Mouse (Mus musculus) spleen, adult 12 weeks (tissue): ENCODE measurements around the gene Commd8.

ENCODE experiments used
- DNase-seq: peaks from one replicate; pipeline ENCODE4 v3.0.0; 2022; ENCODE audit warnings: low spot score

Commd8 gene

DNA sequence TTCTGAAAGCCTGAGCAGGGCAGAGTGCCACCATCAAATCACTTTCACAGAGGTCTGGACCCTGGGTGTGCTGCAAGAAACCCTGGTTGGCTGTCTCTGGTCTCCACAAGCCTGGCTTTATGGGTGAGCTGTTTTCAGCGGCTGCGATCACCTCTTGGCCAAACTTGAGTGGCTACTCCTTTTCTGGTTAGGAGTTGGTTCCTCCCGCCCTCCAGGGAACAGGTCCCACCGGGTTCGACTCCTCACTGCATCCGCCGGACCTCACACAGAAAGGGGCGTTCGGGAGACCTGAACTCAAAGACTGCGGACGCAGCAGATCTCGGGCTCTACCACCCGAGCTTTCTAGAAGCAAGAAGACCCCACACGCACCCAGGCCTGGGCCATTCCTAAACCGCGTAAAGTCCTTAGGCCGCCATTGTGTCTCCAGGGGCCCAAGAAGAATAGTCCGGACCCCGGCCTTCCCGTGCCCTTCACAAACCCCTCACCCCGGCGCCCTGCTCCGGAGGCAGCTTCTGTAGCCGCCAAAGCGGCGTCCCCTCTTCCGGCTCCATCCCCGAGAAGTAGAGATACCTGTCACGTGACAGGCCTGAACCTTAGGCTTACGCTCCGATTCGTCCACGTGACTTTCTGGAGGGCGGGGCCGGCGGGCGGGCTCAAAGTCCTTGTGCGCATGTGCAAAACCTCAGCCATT is at the start of gene Commd8:
Gene Commd8 (minus strand): TSS at position 596 of the 691 bp plus-strand sequence.
- DNase-seq: peak; percentile 93

DNA sequence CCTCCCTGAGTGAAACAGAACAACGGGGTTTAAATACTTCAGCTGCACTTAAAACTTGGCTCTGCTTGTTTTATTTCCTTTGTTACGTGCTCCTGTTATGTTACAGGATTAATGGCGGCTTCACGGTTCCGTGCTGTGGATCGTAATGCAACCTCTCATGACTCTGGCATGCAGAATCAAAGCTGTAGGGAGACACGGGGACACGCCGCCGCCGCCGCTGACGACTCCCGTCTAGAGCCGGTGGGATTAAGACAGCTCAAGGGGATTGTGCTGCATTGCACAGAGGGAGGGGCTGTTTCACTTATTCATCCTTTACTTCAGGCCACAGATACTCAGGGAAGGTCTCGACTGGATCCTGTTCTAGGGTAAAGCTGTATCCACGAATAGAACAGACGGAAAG is 43.8 kb upstream of the Commd8 start:
- no peak for DNase-seq

DNA sequence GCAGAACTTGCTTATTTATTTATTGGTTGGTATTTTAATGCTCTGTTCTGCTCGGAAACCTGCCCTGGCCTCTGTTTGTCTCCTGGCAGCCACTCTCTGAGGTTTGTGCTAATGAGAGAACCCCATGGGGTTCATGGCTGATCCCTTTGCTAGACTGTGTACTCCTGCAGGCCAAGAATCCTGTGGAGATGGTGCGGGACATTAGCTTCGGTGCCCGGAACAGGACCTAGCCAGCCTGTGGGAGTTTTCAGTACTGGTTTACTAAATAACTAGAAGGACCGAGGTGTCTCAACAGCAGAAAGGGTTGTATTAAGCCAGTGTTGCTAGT is 42.8 kb upstream of the Commd8 start:
- DNase-seq: no peak

DNA sequence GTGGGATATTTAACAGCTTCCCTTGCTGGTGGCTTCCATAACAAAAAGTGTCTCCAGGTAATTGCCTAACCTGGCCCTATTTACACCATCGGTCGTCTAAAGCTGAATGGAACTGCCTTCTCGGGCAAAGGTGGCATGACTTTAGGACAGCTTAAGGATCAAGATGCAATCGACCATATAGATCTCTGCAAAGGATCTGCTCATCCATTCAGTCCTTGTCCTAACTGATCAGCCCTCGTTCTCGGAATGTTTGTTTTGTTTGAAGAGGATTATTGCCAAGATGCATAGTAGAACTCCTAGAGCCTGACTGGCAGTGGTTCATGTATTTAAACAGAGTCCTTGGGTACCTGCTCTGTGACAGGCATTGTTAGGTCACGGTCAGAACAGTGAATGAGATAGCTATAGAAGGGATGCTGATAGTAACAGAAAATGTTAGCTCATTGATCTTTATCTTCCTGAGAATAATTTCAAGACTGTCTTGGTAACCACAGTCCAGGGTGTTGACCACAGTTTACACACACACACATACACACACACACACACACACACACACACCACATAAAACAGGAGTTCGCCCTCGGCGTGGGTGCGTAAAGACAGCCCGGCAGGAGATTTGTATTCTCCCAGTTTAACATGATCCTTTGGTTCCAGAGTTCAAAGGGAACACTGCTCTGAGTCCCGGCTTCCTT is 42.3 kb upstream of the Commd8 start:
- no peak for DNase-seq

DNA sequence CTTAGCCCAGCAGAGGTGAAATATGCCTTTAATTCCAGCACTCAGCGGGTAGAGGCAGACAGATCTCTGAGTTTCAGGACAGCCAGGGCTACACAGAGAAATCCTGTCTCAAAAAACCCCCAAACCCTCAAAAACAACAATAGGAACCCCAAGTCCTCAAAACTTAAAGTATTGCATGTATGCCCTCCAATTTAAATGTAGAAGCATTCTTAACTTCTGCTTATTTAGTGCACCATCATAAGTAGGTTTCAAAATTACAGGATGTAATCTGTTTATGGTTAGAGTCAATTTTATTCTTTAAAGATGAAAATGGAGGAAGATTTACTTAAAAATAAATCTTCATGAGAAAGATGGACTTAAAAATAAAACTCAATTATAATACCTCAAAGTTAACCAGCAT is 40.5 kb upstream of the Commd8 start:
- DNase-seq: no peak

DNA sequence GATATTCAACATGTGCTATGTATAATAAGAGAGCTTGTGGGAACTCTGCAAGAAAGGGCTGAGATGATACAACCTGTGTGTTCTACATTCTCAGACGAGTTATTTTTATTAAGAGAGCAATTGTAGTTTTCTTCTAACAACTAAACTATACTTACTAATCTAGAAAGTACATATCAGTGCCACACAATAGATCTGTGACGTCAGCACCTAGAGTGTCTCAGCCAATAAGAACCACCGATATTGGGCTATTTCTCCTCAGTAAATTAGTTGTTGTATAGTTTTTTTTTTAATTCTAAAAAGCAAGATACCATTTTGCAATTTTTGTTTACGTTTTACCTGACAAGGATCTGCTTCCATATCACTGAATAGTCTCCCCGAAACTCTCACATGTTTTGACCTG is 37.3 kb upstream of the Commd8 start:
- DNase-seq: no peak

DNA sequence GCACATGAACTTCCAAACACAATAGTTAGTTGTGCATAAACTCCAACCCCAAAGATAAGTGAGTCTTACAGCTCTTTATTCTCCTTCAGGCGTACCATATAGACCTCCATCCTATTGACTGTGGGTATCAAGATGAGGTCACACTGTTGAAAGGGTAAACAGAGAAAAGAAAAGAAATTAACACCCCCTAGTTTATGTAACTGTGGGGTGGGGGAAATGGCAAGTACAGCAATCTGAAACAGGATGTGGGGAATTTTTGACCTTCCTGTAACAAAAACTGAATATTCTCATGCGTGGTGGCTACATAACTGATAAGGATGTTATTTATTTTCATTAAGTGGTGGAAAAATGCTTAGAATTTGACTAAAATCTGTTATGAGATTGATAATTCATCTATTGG is 36.5 kb upstream of the Commd8 start:
- no peak for DNase-seq

DNA sequence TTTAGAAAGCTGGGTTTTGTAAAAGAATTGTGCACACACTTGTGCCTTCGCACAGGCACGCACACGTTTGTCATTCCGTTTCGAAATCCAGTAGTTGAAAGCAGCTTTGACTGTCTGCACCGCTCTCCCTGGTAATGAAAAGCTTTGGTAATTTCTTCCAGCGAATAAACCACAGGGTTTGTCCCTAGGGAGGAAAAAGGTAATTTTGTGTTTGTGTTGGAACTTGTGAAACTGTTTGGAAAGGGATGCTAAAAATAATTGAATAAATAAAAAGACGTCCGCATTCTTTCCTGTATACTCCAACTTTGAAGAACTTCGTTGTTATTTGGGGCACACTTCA is 35.7 kb upstream of the Commd8 start:
- DNase-seq: no peak

DNA sequence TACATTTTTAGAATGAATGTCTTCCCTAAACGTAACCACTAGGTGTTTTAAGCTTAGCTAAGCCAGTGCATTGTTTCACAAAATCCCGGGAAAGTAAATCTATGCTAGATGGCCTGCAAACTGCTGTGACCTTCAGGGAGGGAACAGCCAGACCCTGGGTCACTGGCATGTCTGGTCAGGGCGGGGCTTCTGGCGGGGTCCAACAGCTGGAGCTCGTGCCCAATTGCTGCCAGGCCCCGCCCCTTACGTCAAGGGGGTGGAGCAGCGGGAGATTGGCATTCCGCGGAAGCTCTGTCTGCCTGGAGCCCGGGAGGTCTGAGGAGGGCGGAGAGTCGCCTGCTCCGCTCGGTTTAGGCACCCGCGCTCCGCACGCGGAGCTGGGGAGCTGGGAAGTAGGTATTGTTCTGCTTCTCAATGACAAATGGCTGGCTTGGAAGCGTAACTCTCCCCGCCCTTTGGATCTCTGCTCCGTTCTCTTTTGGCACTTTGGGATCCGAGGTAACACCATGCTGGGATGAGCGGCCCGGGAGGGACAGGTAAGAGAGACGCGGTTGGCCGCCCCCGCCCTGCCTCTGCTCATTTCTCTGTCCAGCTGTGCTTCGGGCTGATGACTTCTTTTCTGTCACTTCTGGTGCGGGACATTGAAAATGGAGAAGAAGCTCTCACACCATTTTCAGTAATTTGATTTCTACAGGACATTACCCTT is 35.2 kb upstream of the Commd8 start:
- DNase-seq: peak; percentile 89

DNA sequence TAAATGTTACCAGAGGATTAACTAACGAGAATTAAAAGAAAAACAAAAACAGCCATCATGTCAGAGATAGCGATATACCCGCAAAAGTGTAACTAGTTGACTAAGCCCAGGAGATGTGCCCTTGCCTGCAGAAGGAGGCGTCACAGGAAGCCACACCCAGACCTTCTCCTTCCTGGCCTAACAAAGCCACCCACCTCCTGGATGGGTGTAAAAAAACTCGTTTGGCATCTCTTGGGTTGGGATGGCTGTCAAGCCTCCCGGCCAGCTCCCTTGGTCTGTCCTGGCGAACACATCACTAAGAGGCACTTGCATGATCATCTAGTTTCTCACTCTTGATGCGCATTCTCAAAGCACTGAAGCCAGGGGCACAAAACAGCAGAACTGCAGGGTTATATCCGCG is 34.0 kb upstream of the Commd8 start:
- DNase-seq: no peak

DNA sequence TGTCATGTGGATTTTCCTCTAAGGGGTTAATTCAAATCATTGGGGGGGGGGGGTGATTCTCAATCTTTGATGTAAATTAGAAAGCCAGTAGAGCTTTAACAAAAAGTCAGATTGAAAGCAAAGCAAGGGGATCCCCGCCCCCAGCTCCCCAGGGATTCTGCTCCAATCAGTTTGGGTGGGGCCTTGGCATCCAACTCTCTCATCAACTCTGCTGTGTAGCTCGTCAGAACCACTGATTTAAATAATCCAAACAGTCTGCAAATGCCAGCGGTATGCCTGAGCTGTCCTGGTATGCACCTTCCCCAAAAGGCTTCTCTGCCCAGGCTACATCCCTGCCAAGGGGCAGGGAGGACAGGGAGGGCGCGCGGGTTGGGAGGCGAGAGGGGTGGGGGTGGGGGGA is 33.6 kb upstream of the Commd8 start:
- DNase-seq: no peak

DNA sequence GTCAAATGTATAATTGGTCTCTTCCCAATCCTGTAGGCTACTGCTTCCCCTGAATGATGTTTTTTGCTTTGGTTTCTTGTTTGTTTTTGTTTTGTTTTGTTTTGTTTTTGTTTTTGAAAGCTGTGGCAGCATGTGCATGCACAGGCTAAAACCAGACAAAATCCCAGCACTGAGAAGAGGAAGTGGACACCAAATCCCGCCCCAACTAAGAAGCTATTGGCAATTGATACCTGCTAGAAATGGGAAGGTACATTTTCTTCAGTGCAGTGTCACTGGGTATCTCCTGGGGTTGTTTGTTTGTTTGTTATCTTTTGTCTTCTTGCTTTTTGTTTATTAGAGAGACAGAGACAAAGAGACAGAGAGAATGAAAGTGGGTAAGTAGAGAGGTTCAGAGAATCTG is 27.5 kb upstream of the Commd8 start:
- no peak for DNase-seq

DNA sequence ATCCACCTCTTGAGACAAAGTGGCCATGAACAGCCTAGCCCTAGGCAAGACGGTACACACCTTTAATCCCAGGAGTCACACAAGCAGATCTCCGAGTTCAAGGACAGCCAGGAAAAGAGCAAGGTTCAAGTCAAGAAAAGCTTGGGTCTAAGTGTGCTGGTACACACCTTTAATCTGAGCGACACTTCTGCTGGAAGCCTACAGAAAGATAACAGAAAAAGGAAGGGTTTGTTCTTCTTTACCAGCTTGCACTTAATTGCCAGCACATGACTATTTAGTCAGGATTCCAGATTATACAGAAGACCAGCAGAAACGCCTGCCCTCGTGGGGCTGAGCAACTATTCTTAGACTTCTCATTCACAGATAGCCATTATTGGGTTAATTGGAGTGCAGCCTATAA is 23.9 kb upstream of the Commd8 start:
- no peak for DNase-seq

DNA sequence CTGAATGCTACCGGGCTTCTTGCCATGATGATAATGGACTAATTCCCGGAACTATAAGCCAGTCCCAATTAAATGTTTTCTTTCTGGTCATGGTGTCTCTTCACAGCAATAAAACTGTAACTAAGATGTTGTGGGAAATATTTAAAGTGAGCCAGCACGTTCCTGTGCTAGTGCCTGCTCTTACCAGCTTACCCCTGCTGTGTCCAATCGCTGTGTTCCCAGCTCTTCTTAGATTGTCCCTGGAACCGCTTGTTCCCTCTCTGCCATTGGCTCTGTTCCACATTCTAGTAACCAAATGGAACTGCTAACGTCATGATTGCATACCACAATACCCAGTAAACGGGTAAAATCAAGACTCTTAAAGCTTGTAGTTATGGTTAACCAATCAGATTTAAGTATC is 23.2 kb upstream of the Commd8 start:
- DNase-seq: no peak

DNA sequence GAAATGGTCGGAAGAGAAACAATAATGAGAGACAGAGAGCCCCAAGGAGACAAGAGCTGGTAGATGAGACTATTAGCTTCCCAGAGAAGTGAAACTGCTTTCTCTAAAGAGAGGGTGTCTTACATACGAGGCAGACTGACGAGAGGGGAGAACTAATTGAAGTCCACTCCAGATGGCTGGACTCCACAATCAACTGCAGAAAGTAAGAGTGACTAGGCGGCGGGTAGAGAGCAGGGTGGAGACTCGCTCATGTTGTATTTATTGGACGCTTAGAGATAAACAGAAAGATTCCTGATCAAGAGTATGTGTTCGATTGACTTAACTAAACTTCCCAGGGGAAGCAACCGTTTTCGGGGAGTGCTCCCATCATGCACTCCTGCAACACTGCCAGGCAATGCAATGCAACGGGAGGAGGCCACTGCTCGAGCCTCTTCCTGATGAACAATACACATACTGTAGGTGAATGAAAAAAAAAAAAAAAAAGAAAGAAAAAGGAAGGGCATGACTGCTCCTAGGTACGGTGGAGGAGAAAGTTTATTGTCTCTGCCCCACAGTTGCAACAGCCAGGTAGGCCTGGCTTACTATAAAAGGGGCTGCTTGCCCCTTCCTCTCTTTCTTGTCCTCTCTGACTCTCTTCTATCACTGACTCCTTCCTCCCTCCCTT is 16.6 kb upstream of the Commd8 start:
- no peak for DNase-seq

DNA sequence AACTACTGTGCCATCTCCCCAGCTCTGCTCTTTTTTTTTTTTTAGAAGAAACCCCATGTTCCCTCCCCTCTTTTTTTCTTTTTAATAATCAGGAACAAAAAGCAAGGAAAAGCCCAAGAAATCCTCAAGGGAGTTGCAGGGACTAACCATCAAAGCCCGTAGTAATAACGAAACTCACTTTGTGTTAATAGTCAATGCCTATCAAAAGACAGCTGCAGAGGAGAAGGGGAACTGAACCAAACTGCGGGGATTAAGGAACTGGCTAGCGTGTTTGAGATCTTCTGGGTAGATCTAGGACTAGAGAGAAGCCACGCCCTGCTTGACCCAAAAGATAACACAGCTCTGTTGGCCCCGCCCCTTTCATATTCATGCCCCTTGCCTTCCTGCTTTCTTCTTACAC is 15.9 kb upstream of the Commd8 start:
- peak; percentile 48 for DNase-seq

DNA sequence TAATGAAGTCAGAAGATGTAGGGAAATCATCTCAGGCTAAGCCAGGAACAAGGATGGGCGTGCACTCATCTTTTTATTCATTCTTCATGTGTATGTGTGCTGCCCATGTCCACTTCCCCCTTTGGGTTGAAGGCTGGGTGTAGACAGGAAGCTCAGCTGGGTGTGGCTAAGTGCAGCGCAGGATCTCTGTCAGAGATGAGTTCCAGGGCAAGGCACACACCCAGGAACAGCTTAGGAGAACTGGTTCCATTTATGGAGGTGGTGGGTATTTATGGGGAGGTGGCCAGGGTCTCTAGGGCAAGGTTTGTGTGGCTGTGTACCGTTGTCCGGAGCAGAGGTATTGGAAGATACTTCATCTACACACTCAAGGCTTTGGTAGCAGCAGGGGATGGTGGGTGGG is 14.8 kb upstream of the Commd8 start:
- DNase-seq: no peak

DNA sequence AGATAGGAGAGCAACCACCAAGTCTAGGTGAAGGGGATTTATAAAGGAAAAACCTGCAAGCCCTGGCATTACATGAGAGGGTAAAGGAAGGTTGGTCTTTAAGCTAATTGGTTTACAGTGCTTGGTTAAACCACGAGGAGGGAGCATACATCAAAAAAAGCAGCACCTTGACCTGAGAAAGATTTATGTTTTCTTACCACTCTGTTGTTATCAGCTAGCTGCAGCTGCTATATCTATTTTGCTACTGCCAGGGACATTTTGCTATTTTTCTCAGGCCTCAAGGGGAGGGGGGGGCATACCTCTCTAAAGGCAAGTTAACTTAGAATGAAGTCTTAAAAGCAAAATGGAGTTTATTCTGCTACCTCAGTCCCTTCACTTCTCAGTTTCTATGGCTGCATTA is 13.2 kb upstream of the Commd8 start:
- no peak for DNase-seq

DNA sequence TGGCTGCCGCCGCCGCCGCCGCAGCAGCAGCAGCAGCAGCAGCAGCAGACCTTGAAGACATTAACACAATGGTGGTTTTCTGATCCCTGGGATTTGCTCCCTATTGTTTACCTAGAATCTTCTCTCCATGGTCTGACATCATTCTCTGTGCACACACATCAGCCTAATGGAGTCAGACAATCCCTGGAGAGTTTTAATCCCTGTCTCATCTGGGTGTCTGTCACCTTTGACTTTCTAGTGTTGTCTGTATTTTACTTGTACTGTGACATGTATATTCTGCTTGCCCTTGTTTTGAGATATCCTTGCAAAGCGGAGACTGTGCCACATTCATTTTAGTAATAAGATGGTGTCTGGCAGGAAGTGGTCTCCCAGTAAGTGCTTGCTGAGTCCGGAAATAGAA is 7.5 kb upstream of the Commd8 start:
- DNase-seq: no peak

DNA sequence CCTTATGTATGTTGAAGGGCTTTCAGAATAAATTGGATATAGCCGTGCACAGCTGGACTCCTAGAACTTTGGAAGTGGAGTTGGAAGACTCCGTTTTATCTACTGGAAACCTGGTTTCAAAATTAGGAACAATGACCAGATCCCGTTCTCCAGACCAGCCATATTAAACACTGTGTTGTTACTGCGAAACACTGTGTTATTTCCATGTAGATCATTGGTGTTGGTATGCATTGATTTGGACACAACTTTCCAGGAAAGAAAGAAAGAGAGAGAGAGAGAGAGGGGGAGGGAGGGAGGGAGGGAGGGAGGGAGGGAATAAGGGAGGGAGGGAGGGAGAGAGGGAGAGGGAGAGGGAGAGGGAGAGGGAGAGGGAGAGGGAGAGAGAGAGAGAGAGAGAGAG is 7.1 kb upstream of the Commd8 start:
- DNase-seq: no peak

DNA sequence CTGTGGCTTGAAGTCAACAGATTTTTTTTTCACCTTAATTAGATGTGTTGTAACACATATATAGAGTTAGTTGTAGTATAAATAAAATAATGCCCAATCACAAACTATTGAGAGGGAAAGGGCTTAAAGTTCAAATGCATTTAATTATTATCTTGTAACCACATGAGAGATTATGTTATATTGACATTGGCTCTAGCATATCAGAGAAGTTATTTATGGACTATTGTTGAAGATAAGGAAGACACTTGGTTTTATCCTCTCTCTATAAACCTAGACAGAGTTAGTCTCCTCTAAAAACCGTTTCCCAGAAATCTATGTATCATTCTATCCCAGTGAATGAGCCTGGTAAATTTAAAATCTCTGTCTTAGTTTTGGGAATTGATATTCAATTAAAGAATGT is 5.5 kb upstream of the Commd8 start:
- DNase-seq: no peak

DNA sequence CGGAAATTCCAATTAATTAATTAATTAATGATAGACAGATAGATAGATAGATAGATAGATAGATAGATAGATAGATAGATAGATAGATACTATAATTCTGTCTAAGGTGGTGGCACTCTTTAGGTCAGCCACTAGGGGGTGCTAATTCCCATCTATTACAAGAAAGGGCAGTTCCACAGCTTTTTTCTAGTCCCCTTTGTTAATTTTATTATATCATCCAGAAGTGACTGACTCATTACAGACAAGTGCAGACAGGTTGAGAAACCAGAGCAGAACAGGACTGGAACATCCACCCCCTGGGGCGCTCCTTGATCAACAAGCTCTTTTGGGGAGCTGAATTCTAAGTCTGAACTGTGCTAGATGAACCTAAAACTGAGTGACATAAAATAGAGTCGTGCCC is 4.7 kb upstream of the Commd8 start:
- DNase-seq: peak; percentile 29

DNA sequence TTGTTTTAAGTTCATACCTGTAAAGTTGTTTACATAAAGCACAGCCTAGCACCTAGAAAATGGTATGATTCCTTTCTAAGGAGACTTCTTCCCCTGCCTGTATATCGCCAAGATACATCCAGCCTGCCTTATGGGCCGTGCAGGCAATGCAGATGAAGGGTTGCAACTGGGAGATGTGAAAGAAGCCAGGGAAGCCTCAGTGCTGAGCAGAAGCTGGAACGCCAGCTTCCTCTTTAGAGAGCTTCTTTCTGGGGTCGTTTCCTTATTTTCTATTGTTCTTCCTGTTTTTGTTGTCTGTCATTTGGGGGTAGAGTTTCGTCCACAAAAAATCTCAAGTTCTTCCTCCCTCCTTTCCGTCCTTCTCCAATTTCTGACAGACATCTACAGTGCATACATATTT is 2.1 kb upstream of the Commd8 start:
- DNase-seq: no peak
